Mouse (Mus musculus) heart, embryonic 15.5 days (tissue): Measurements from ENCODE around the gene Itga9. TPM values are rescaled to one million over a fixed set of nuclear protein-coding genes. Genes with fewer than 3 reads are reported as not detected.

Experiments
- ATAC-seq: fragments of 200-750 bp; cut with Nextera tagmentation; replicated peaks from 2 replicates; pipeline ENCODE4 v1.8.0; 2017; ENCODE audit warnings: low read depth, moderate TSS enrichment; ENCODE audit not compliant: insufficient number of reproducible peaks, insufficient read depth, low FRiP score
- H3K27ac ChIP-seq: fragments of 300-500 bp; sonication (generic); 2 replicates; pipeline ENCODE4 v1.5.1; 2015; ENCODE audit warnings: mild to moderate bottlenecking, inconsistent platforms
- H3K27me3 ChIP-seq: fragments of 300-500 bp; sonication (generic); 2 replicates; pipeline ENCODE4 v1.6.1; 2015; ENCODE audit warnings: inconsistent platforms
- H3K36me3 ChIP-seq: fragments of 300-500 bp; sonication (generic); 2 replicates; pipeline ENCODE4 v1.6.1; 2015; ENCODE audit warnings: mild to moderate bottlenecking, inconsistent platforms
- H3K4me1 ChIP-seq: fragments of 300-500 bp; sonication (generic); replicated peaks from 2 replicates; pipeline ENCODE4 v1.6.1; 2015; ENCODE audit warnings: inconsistent platforms
- H3K4me2 ChIP-seq: fragments of 300-500 bp; sonication (generic); 2 replicates; pipeline ENCODE4 v1.6.1; 2015; ENCODE audit warnings: inconsistent platforms, mild to moderate bottlenecking, moderate library complexity
- H3K4me3 ChIP-seq: fragments of 300-500 bp; sonication (generic); 2 replicates; pipeline ENCODE4 v1.5.1; 2015; ENCODE audit warnings: mild to moderate bottlenecking, inconsistent platforms
- H3K9ac ChIP-seq: fragments of 300-500 bp; sonication (generic); 2 replicates; pipeline ENCODE4 v1.6.1; 2015; ENCODE audit warnings: mild to moderate bottlenecking, inconsistent platforms
- H3K9me3 ChIP-seq: fragments of 300-500 bp; sonication (generic); replicated peaks from 2 replicates; pipeline ENCODE4 v1.6.1; 2016; ENCODE audit warnings: inconsistent platforms
- WGBS: fragments of 180-500 bp; shearing (Covaris S2); methylation state at CpG from one replicate; pipeline ENCODE4 v1.1.7; 2015; ENCODE audit warnings: mixed read lengths; 5-methylcytosine and 5-hydroxymethylcytosine counted together
- polyA plus RNA-seq: library from polyadenylated mRNA; unstranded; fragments of >200 nt; fragmentation: Nextera tagmentation; extraction: Ambion mirVana; gene quantifications from 2 replicates; pipeline ENCODE4 v1.2.1, GENCODE M21; 2015

The Itga9 gene
- polyA plus RNA-seq, 1 experiment from 2014 or later, result 12.0 TPM

GRCm38 (mm10) chr9:118607701-118608401 lies 1.4 kb downstream of the Itga9 start:
- peak overlapping the region; percentile 3; the same call in 1 of the 2 replicates for H3K27ac ChIP-seq
- no peaks in the 10 kb centered on the region for H3K9me3 ChIP-seq
- no peak for ATAC-seq
- H3K4me2 ChIP-seq, result peak overlapping the region; percentile 80
- peak overlapping the region; percentile 87; the same call in 1 of the 2 replicates for H3K9ac ChIP-seq
- H3K4me1 ChIP-seq, result peaks cover 60% of the 10 kb centered on the region
- 54% methylated on average over 16 of the region's 16 CpGs for WGBS
- H3K36me3 ChIP-seq, result no peaks in the 10 kb centered on the region
- H3K27me3 ChIP-seq, result 0 out of 2 replicates have a peak, but pooled peaks cover 11% of the 10 kb centered on the region
- peak overlapping the region; percentile 74 for H3K4me3 ChIP-seq

DNA sequence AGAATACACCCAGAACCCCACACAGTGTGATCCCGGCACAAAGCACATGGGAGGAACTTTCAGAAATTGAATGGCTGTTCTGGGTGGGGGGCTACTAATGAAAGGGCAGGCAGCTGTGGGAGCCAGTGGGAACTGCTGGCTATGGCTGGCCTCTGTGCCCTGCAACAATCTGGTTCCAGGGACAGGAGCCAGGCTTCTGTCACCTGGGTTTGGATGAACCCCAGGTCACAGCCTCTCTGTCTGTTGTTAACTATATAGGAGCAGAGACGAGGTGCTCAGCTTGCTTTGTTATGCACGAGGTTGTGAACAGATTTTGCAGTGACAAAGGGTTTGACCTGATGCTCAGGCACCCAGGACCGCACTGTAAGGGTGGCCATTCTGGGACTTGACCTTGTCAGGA lies 2.1 kb downstream of the Itga9 start:
- Histone ChIP-seq H3K9me3 (no peaks in the 10 kb centered on the region), H3K4me3 (0 out of 2 replicates have a peak overlapping the region, but pooled peaks have one; percentile 1), H3K9ac (no peak overlapping the region), H3K4me2 (peak overlapping the region; percentile 30; the same call in 1 of the 2 replicates), H3K4me1 (peaks cover 61% of the 10 kb centered on the region), H3K27ac (peak overlapping the region; percentile 5; the same call in 1 of the 2 replicates), H3K36me3 (no peaks in the 10 kb centered on the region), H3K27me3 (0 out of 2 replicates have a peak, but pooled peaks cover 7% of the 10 kb centered on the region)
- WGBS, result 43% methylated on average over 4 of the region's 4 CpGs
- no peak for ATAC-seq

- 57% methylated on average over 10 of the region's 10 CpGs for WGBS
- 0 out of 2 replicates have a peak overlapping the region, but pooled peaks have one; percentile 18 for H3K27ac ChIP-seq
- H3K4me1 ChIP-seq, result peaks cover 61% of the 10 kb centered on the region
- H3K9ac ChIP-seq, result no peak overlapping the region
- ATAC-seq, result no peak
- H3K4me2 ChIP-seq, result no peak overlapping the region
- no peak overlapping the region for H3K4me3 ChIP-seq
- H3K27me3 ChIP-seq, result no peaks in the 10 kb centered on the region
- H3K36me3 ChIP-seq, result no peaks in the 10 kb centered on the region
- no peaks in the 10 kb centered on the region for H3K9me3 ChIP-seq
Observed at GRCm38 (mm10) chr9:118610060-118610459, 3.6 kb downstream of the Itga9 start.

DNA sequence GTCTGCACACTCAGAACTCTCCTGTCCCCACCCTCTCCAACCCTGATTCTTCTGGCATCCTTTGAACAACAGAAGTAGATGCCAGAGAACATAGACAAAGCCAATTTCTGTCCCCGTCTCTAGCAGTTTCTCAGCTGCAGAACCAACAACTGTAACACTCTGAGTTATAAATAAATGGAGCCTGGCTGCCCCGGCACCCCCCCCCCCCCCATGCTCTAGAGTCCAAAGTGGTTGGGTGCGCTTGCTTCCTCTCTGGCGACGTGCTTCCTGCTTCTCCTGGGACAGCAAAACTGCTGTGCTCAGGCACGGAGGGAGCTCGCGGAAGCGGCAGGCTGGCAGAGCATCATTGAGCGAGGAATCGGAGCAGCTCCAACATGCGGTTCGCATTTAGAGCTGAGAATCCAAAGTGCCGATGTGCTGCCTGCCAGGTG lies 4.6 kb downstream of the Itga9 start:
- H3K4me3 ChIP-seq, result peak overlapping the region; percentile 23
- peak overlapping the region; percentile 54 for H3K27ac ChIP-seq
- no peaks in the 10 kb centered on the region for H3K9me3 ChIP-seq
- 19% methylated on average over 14 of the region's 14 CpGs for WGBS
- peak; percentile 15; the same call in 1 of the 2 replicates for ATAC-seq
- H3K27me3 ChIP-seq, result no peaks in the 10 kb centered on the region
- H3K36me3 ChIP-seq, result no peaks in the 10 kb centered on the region
- no peak overlapping the region for H3K9ac ChIP-seq
- peak overlapping the region; percentile 53 for H3K4me2 ChIP-seq
- H3K4me1 ChIP-seq, result peaks cover 53% of the 10 kb centered on the region

DNA sequence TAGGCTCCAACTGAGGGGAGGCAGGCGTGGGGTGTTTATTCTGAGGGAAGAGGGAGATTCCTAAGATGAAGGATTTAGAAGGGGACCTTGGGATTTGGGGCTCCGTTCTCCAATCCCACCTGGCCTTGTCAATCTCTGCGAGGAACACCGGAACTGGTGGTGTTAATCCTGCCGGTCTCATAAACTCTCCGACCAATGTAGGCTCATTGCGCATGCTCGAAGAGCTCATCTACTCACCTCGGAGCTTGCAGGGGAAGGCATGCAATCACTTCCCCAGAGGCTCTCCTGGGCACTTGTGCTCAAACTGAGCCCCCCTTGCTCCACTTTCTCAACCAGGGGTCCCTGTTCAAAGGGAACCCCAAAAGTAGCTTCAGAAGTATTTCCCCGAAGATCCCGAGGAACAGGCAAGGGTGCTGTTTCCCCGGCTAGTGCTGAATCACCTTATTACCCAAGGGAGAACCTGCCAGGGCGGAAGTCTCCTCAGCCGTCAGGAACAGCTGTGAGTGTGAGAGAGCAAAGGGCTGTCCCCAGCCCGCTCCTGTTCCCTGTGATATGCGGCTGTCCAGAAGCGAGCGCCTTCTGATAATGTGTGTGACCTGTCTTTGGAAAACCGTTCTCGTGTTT lies 5.6 kb downstream of the Itga9 start:
- H3K9ac ChIP-seq, result no peak overlapping the region
- H3K27ac ChIP-seq, result no peak overlapping the region
- peak overlapping the region; percentile 53 for H3K4me2 ChIP-seq
- WGBS, result 37% methylated on average over 20 of the region's 20 CpGs
- H3K4me3 ChIP-seq, result no peak overlapping the region
- no peaks in the 10 kb centered on the region for H3K27me3 ChIP-seq
- no peaks in the 10 kb centered on the region for H3K9me3 ChIP-seq
- H3K4me1 ChIP-seq, result peaks cover 49% of the 10 kb centered on the region
- no peak for ATAC-seq
- H3K36me3 ChIP-seq, result no peaks in the 10 kb centered on the region

GRCm38 (mm10) chr9:118617237-118617636 lies 10.7 kb downstream of the Itga9 start:
- H3K4me1 ChIP-seq, result peaks cover 8% of the 10 kb centered on the region
- no peak for ATAC-seq
- WGBS, result 71% methylated on average over 5 of the region's 5 CpGs

GRCm38 (mm10) chr9:118618732-118619250 lies 12.3 kb downstream of the Itga9 start:
- Histone ChIP-seq H3K27ac (no peak overlapping the region), H3K9ac (no peak overlapping the region), H3K9me3 (no peaks in the 10 kb centered on the region), H3K4me2 (no peak overlapping the region), H3K4me1 (0 out of 2 replicates have a peak, but pooled peaks cover 4% of the 10 kb centered on the region), H3K27me3 (no peaks in the 10 kb centered on the region), H3K36me3 (no peaks in the 10 kb centered on the region), H3K4me3 (no peak overlapping the region)
- WGBS, result 62% methylated on average over 3 of the region's 3 CpGs
- no peak for ATAC-seq

More at GRCm38 (mm10) chr9:118617237-118617636, 10.7 kb downstream of the Itga9 start:
- no peak overlapping the region for H3K4me2 ChIP-seq
- no peaks in the 10 kb centered on the region for H3K36me3 ChIP-seq
- H3K9ac ChIP-seq, result no peak overlapping the region
- no peak overlapping the region for H3K27ac ChIP-seq
- H3K27me3 ChIP-seq, result no peaks in the 10 kb centered on the region
- H3K9me3 ChIP-seq, result no peaks in the 10 kb centered on the region
- H3K4me3 ChIP-seq, result no peak overlapping the region

DNA sequence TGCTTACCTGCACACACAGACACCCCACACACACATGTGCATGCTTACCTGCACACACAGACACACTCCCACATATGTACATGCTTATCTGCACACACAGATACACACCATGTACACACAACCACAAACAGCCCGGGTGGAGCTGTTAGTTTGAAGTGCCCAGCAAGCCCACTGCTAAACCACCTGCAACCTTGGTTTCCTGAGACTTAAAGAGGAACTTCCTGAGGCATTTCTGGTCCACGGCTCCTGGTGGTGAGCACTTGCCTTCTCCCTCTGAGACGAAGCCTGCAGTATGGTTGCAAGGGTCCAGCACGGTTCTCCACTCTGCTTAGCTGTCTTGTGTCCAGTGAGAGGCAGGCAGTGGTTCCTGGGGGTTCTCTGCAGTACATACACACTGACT lies 14.3 kb downstream of the Itga9 start:
- 60% methylated on average over 4 of the region's 4 CpGs for WGBS
- Histone ChIP-seq H3K4me2 (no peak overlapping the region), H3K9me3 (no peaks in the 10 kb centered on the region), H3K9ac (no peak overlapping the region), H3K4me3 (no peak overlapping the region), H3K27ac (no peak overlapping the region), H3K36me3 (no peaks in the 10 kb centered on the region), H3K4me1 (0 out of 2 replicates have a peak, but pooled peaks cover 4% of the 10 kb centered on the region), H3K27me3 (no peaks in the 10 kb centered on the region)
- ATAC-seq, result no peak

DNA sequence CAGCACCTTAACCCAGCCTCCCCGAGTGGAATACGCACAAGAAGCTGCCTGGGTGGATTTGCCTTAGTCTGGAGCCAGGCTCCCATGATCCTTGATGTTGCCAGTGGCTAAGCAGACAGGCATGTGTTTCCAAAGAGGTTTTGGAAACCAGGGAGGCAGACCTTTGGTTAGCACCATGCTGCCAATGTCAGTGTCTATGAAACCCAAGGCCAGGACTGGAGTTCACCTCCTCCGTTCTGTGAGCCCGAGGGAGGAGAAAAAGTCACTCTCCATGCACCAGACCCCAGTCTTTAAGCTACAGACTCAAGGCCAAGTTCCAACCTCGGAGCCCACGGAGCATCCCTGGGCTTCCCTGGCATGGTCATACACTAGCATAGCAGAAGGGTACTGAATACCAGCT lies 15.2 kb downstream of the Itga9 start:
- H3K4me2 ChIP-seq, result no peak overlapping the region
- no peaks in the 10 kb centered on the region for H3K36me3 ChIP-seq
- 87% methylated on average over 6 of the region's 6 CpGs for WGBS
- H3K27ac ChIP-seq, result no peak overlapping the region
- no peaks in the 10 kb centered on the region for H3K27me3 ChIP-seq
- H3K9me3 ChIP-seq, result no peaks in the 10 kb centered on the region
- H3K9ac ChIP-seq, result no peak overlapping the region
- H3K4me3 ChIP-seq, result no peak overlapping the region
- H3K4me1 ChIP-seq, result 0 out of 2 replicates have a peak, but pooled peaks cover 4% of the 10 kb centered on the region
- ATAC-seq, result no peak

DNA sequence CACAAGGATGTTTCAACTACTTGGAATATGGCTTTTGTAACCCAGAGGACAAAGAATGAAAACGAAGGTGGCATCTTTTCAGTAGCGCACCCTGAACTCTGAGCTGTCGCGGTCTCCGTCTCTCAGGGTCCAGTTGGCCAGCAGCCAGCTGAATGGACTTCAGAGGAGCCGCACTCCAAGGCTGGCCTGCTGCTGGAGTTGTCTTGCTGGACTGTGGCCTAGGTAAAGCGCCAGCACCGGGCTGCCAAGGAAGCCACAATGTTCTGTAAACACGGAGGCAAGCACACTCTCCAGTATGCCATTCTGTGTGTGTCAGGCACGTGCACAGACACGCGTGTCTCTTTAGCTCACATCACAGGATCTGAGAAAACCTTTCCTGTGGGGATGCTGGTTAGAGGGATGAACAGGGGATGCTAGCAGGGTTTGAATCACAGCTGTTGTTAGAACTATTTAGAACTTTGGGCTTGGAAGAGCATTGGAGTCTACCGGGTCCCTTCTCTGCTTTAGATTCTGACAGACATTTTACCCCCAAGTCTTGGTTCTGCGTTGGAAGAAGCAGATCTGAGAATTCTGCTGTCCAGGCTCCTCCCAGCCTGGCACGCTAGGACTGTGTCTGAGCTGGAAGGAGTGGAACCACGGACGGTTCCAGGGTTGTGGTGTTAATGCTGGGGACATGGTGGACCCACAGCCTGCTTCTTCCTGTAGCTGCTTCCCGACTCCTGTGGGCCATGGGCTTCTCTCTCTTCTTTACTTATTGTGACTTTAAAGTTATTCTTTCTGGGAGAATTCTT lies 16.1 kb downstream of the Itga9 start:
- Histone ChIP-seq H3K4me1 (0 out of 2 replicates have a peak, but pooled peaks cover 4% of the 10 kb centered on the region), H3K4me2 (no peak overlapping the region), H3K4me3 (no peak overlapping the region), H3K36me3 (peaks cover 2% of the 10 kb centered on the region; the same call in 1 of the 2 replicates), H3K27ac (no peak overlapping the region), H3K9me3 (no peaks in the 10 kb centered on the region), H3K9ac (no peak overlapping the region), H3K27me3 (no peaks in the 10 kb centered on the region)
- 70% methylated on average over 18 of the region's 18 CpGs for WGBS
- no peak for ATAC-seq

DNA sequence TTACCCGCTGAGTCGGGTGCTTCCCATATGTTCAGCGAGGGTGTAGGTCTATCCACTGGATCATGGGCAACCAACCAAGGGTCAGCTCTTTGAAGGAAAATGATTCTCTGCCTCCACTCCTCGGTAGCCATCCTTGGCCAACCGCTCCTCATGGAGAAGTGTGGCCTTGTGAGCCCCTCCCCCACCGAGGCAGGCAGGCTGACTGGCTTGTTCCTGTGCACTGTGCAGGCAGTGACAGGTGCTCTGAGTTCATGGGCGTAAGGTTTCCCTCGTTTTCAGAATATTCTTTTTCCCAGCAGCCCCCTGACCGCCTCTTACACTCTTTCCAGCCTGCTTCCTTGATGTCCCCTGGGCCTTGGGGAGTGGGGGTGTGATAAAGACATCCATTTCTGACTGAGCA lies 17.0 kb downstream of the Itga9 start:
- ATAC-seq, result no peak
- Histone ChIP-seq H3K9me3 (no peaks in the 10 kb centered on the region), H3K4me3 (no peak overlapping the region), H3K4me1 (0 out of 2 replicates have a peak, but pooled peaks cover 4% of the 10 kb centered on the region), H3K27me3 (no peaks in the 10 kb centered on the region), H3K4me2 (no peak overlapping the region), H3K9ac (no peak overlapping the region), H3K27ac (no peak overlapping the region), H3K36me3 (peaks cover 2% of the 10 kb centered on the region; the same call in 1 of the 2 replicates)
- 67% methylated on average over 9 of the region's 9 CpGs for WGBS
